Comparison of ENCODE assay signal across 25 mouse cellular contexts in the genomic region with DNA sequence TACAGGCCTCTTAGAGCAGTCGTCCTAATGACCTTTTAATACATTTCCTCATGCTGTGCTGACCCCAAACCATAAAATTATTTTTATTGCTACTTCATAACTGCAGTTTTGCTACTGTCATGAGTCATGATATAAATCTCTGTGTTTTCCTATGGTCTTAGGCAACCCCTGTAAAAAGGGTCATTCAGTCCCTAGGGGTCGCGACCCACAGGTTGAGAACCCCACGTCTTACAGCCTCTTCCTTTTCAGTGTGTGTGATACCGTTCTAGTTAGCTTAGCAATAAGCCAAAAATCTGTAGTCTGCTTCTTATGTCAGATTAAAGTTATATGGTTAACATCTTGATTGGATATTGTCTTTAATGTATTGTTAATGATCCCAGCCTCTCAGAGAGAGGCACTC. TPM values are rescaled to one million over a fixed set of nuclear protein-coding genes. Genes with fewer than 3 reads are reported as not detected.
DNase-seq lines count a peak whose midpoint lies in the region; ATAC-seq and TF ChIP-seq lines count a peak whose summit lies in the region.
"Had no signal": no experiment of that assay in that cellular context is flagged by ENCODE, and none has a peak within 500 bp of the region (broad histone marks: within the 10 kb centered on the region; RNA-seq: fewer than 3 reads in every experiment).

No protein-coding gene starts in this region.

- in situ Hi-C loops in ES-E14 (cut with MboI; ENCODE audit: low sequenced_read_pairs in 2 of 2, unreplicated experiment in 2 of 2): no loop called here

- TF ChIP-seq POLR2A in kidney, adult 2 months (IDR thresholded peaks at IDR 0.05; ENCODE audit: low read depth, low read length): no peak
- TF ChIP-seq POLR2A in lung, adult 2 months (IDR thresholded peaks at IDR 0.05; ENCODE audit: borderline replicate concordance, extremely low read depth, low read depth, low read length): no peak

- H3K9ac ChIP-seq in kidney, embryonic 16.5 days (replicated peaks; ENCODE audit: low read length): no peak overlapping the region
- H3K9ac ChIP-seq in ES-E14 (ENCODE audit: insufficient read depth, low read depth, low read length, poor library complexity, severe bottlenecking): no peak overlapping the region
- H3K9ac ChIP-seq: embryonic facial prominence, embryonic 12.5 days; forebrain, embryonic 13.5 days; forebrain, embryonic 15.5 days had no signal

- no peaks in the 10 kb centered on the region for H3K36me3 ChIP-seq in kidney, adult 2 months (ENCODE audit: control insufficient read depth, insufficient read depth, low read length)
- no peaks in the 10 kb centered on the region for H3K36me3 ChIP-seq in kidney, embryonic 16.5 days (ENCODE audit: insufficient read depth, low read length)
- H3K36me3 ChIP-seq in ES-E14 (ENCODE audit: control insufficient read depth, insufficient read depth, low read length, poor library complexity, severe bottlenecking): no peaks in the 10 kb centered on the region
- H3K36me3 ChIP-seq: embryonic facial prominence, embryonic 10.5 days; embryonic facial prominence, embryonic 12.5 days; forebrain, embryonic 15.5 days; G1E had no signal

- H3K4me1 ChIP-seq in kidney, adult 2 months (ENCODE audit: control insufficient read depth, insufficient read depth, low read length): no peaks in the 10 kb centered on the region
- no peaks in the 10 kb centered on the region for H3K4me1 ChIP-seq in kidney, embryonic 16.5 days (ENCODE audit: insufficient read depth, low read length)
- peaks cover 0 to 3% of the 10 kb centered on the region in 2 experiments; a peak in 1 of 4 replicates for H3K4me1 ChIP-seq in ES-E14 (ENCODE audit: control insufficient read depth in 2 of 2, insufficient read depth in 2 of 2, low read length in 2 of 2, poor library complexity in 1 of 2)
- no peaks in the 10 kb centered on the region for H3K4me1 ChIP-seq in lung, adult 2 months (ENCODE audit: control insufficient read depth, insufficient read depth, low read length)
- H3K4me1 ChIP-seq: embryonic facial prominence, embryonic 10.5 days; embryonic facial prominence, embryonic 12.5 days; forebrain, embryonic 13.5 days; forebrain, embryonic 15.5 days had no signal

- no peak overlapping the region for H3K27ac ChIP-seq in kidney, adult 2 months (ENCODE audit: insufficient read depth, low read depth, low read length)
- no peak overlapping the region for H3K27ac ChIP-seq in kidney, embryonic 16.5 days (ENCODE audit: low read length)
- no peak overlapping the region for H3K27ac ChIP-seq in ES-E14 (ENCODE audit: insufficient read depth, low read depth, low read length, poor library complexity, severe bottlenecking)
- H3K27ac ChIP-seq: embryonic facial prominence, embryonic 10.5 days; embryonic facial prominence, embryonic 12.5 days; forebrain, embryonic 13.5 days; forebrain, embryonic 15.5 days had no signal

- TF ChIP-seq CTCF in kidney, adult 2 months (conservative IDR thresholded peaks at IDR 0.05; ENCODE audit: insufficient read depth, insufficient read length, low read depth, low read length): no peak
- no peak for TF ChIP-seq CTCF in lung, adult 2 months (IDR thresholded peaks at IDR 0.05; ENCODE audit: insufficient read depth, low read length)

- no peaks in the 10 kb centered on the region for H3K27me3 ChIP-seq in kidney, adult 2 months (replicated peaks; ENCODE audit: control insufficient read depth, insufficient read depth, low read length)
- H3K27me3 ChIP-seq in kidney, embryonic 16.5 days (ENCODE audit: insufficient read depth, low read length): no peaks in the 10 kb centered on the region
- H3K27me3 ChIP-seq: embryonic facial prominence, embryonic 12.5 days; forebrain, embryonic 13.5 days; forebrain, embryonic 15.5 days; Patski had no signal

- no peaks in the 10 kb centered on the region for H3K9me3 ChIP-seq in kidney, embryonic 16.5 days (ENCODE audit: low read length)
- H3K9me3 ChIP-seq in ES-E14 (ENCODE audit: control insufficient read depth, insufficient read depth, low read depth, low read length): no peaks in the 10 kb centered on the region
- H3K9me3 ChIP-seq: embryonic facial prominence, embryonic 10.5 days; embryonic facial prominence, embryonic 12.5 days; forebrain, embryonic 13.5 days; forebrain, embryonic 15.5 days; G1E had no signal

- ATAC-seq in kidney, embryonic 16.5 days (ENCODE audit: low FRiP score, low TSS enrichment): no peak
- ATAC-seq: activated CD4-positive, CD25-positive, alpha-beta regulatory T cell, adult 4 months; forebrain, embryonic 13.5 days; forebrain, embryonic 15.5 days; Patski had no signal

- H3K4me2 ChIP-seq in kidney, embryonic 16.5 days (replicated peaks; ENCODE audit: low read depth, low read length): no peak overlapping the region
- H3K4me2 ChIP-seq: embryonic facial prominence, embryonic 12.5 days; forebrain, embryonic 13.5 days; forebrain, embryonic 15.5 days had no signal

- 79% methylated on average over 5 of the region's 5 CpGs for WGBS in kidney, adult 2 months
- 61% methylated on average over 5 of the region's 5 CpGs for WGBS in kidney, embryonic 16.5 days
- 85% methylated on average over 5 of the region's 5 CpGs for WGBS in lung, adult 2 months

- H3K4me3 ChIP-seq in kidney, adult 2 months (ENCODE audit: insufficient read depth, low read depth, low read length): no peak overlapping the region
- H3K4me3 ChIP-seq in kidney, embryonic 16.5 days (ENCODE audit: low read length): no peak overlapping the region
- H3K4me3 ChIP-seq in ES-E14 (ENCODE audit: insufficient read depth in 1 of 2, low read depth in 1 of 2, low read length in 2 of 2, poor library complexity in 1 of 2, severe bottlenecking in 1 of 2): no peak overlapping the region
- H3K4me3 ChIP-seq in lung, adult 2 months (replicated peaks; ENCODE audit: extremely low read depth, low read depth, low read length): no peak overlapping the region
- H3K4me3 ChIP-seq: embryonic facial prominence, embryonic 10.5 days; embryonic facial prominence, embryonic 12.5 days; forebrain, embryonic 13.5 days; forebrain, embryonic 15.5 days had no signal

- DNase-seq in kidney, adult 2 months: peak; percentile 28
- peak; percentile 22 for DNase-seq in kidney, postnatal 10 days
- DNase-seq in kidney, postnatal 14 days: no peak
- no peak for DNase-seq in ES-E14 (ENCODE audit: low read depth, low spot score)
- DNase-seq in lung, adult 2 months: no peak
- DNase-seq: adrenal gland, adult 8-10 months; adrenal gland, postnatal 14 days; adrenal gland, postnatal 36 days; cerebellum, adult 11-12 months; cerebellum, adult 2 months; cerebellum, adult 9-10 months; cerebellum, postnatal 10 days; cerebellum, postnatal 25 days had no signal

TF ChIP-seq in ES-E14, 5 proteins besides CTCF, POLR2A, EP300 and RAD21:
- TF ChIP-seq CHD2 (IDR thresholded peaks at IDR 0.05; ENCODE audit: low read depth, low read length) (peak; percentile 95), HCFC1 (IDR thresholded peaks at IDR 0.05; ENCODE audit: borderline replicate concordance, insufficient read depth, low read length) (no peak), ZC3H11A (IDR thresholded peaks at IDR 0.05; ENCODE audit: borderline replicate concordance, low read depth, low read length) (no peak), ZNF384 (IDR thresholded peaks at IDR 0.05; ENCODE audit: low read depth, low read length) (no peak), MAFK (IDR thresholded peaks at IDR 0.05; ENCODE audit: insufficient read depth, low read depth, low read length) (no peak)

RNA-seq across cellular contexts. Expression of a gene that starts 30.9 kb away (rescaled TPM):
- polyA plus RNA-seq in kidney, adult 2 months (2012; rRNA removed): 18.0 and 21.8 TPM in 2 replicates
- polyA plus RNA-seq in kidney, embryonic 16.5 days (2015; fragmentation: Nextera tagmentation; extraction: Ambion mirVana): 67.3 and 70.7 TPM in 2 replicates
- total RNA-seq in ES-E14 (2012; rRNA removed): 39.7 and 47.3 TPM in 2 replicates
- 19.8 and 21.3 TPM in 2 replicates for polyA plus RNA-seq in lung, adult 2 months (2012; rRNA removed)

RNA-seq across cellular contexts. Expression of a gene that starts 45.0 kb away (rescaled TPM):
- 13.0 and 13.2 TPM in 2 replicates for polyA plus RNA-seq in kidney, adult 2 months (2012; rRNA removed)
- 18.0 and 19.7 TPM in 2 replicates for polyA plus RNA-seq in kidney, embryonic 16.5 days (2015; fragmentation: Nextera tagmentation; extraction: Ambion mirVana)
- total RNA-seq in ES-E14 (2012; rRNA removed): 11.7 and 17.3 TPM in 2 replicates
- 9.8 and 14.9 TPM in 2 replicates for polyA plus RNA-seq in lung, adult 2 months (2012; rRNA removed)

RNA-seq across cellular contexts. Expression of a gene that starts 45.1 kb away (rescaled TPM):
- not detected in 2 replicates for polyA plus RNA-seq in kidney, adult 2 months (2012; rRNA removed)
- polyA plus RNA-seq in kidney, embryonic 16.5 days (2015; fragmentation: Nextera tagmentation; extraction: Ambion mirVana): not detected in 2 replicates
- not detected in 2 replicates for total RNA-seq in ES-E14 (2012; rRNA removed)
- polyA plus RNA-seq in lung, adult 2 months (2012; rRNA removed): 0.14 and 0.27 TPM in 2 replicates
- total RNA-seq: adrenal gland, adult 18-20 months; adrenal gland, adult 8-10 months; adrenal gland, postnatal 14 days; adrenal gland, postnatal 36 days had no signal
- polyA plus RNA-seq: cerebellum, adult 2 months; cortical plate, adult 2 months; embryonic facial prominence, embryonic 10.5 days; embryonic facial prominence, embryonic 12.5 days; embryonic facial prominence, embryonic 14.5 days; forebrain, embryonic 11.5 days; forebrain, embryonic 13.5 days; forebrain, embryonic 15.5 days; G1E had no signal

Comparison
In these comparisons a context has a peak if more than half of its experiments do, and no peak if none do; other contexts are left out.
1. DNase-seq: peak in kidney, adult 2 months (single experiment) and kidney, postnatal 10 days (single experiment); none in kidney, postnatal 14 days (single experiment), ES-E14 (single experiment) and lung, adult 2 months (single experiment).